Mouse (Mus musculus) neural tube, embryonic 14.5 days (tissue): ENCODE measurements at regions not wholly inside any gene's neighbourhood (a gene's known extent, or its start where the extent isn't known, plus 50 kb on each side); places are given as distances from the start of the nearest gene placed in this dataset.

Experiments
- ATAC-seq: fragments of 200-750 bp; cut with Nextera tagmentation; 2 replicates; pipeline ENCODE4 v1.8.0; 2017; ENCODE audit warnings: low read depth, mild to moderate bottlenecking, moderate TSS enrichment, moderate library complexity
- H3K27ac ChIP-seq: fragments of 300-500 bp; sonication (generic); 2 replicates; pipeline ENCODE4 v1.5.1; 2014; ENCODE audit warnings: low read depth, mild to moderate bottlenecking, control low read depth, low read length, moderate library complexity, mixed read lengths
- H3K27me3 ChIP-seq: fragments of 300-500 bp; sonication (generic); 2 replicates; pipeline ENCODE4 v1.6.1; 2014; ENCODE audit warnings: low read length; ENCODE audit not compliant: control insufficient read depth, insufficient read depth
- H3K36me3 ChIP-seq: fragments of 300-500 bp; sonication (generic); 2 replicates; pipeline ENCODE4 v1.6.1; 2014; ENCODE audit warnings: low read length, mixed read lengths; ENCODE audit not compliant: control insufficient read depth, insufficient read depth
- H3K4me1 ChIP-seq: fragments of 300-500 bp; sonication (generic); 2 replicates; pipeline ENCODE4 v1.6.1; 2014; ENCODE audit warnings: low read length; ENCODE audit not compliant: control insufficient read depth, insufficient read depth
- H3K4me2 ChIP-seq: fragments of 300-500 bp; sonication (generic); 2 replicates; pipeline ENCODE4 v1.6.1; 2014; ENCODE audit warnings: mild to moderate bottlenecking, low read depth, low read length, control low read depth
- H3K4me3 ChIP-seq: fragments of 300-500 bp; sonication (generic); 2 replicates; pipeline ENCODE4 v1.5.1; 2014; ENCODE audit warnings: low read depth, low read length, control low read depth, mixed read lengths
- H3K9ac ChIP-seq: fragments of 300-500 bp; sonication (generic); replicated peaks from 2 replicates; pipeline ENCODE4 v1.6.1; 2014; ENCODE audit warnings: low read depth, mild to moderate bottlenecking, control low read depth, low read length, mixed read lengths
- H3K9me3 ChIP-seq: fragments of 300-500 bp; sonication (generic); 2 replicates; pipeline ENCODE4 v1.6.1; 2016; ENCODE audit warnings: low read length; ENCODE audit not compliant: control insufficient read depth
- WGBS: fragments of 180-500 bp; shearing (Covaris S2); extraction: QIAGEN DNeasy Blood & Tissue Kit; methylation state at CpG from one replicate; pipeline ENCODE4 v1.1.7; 2014; 5-methylcytosine and 5-hydroxymethylcytosine counted together

DNA sequence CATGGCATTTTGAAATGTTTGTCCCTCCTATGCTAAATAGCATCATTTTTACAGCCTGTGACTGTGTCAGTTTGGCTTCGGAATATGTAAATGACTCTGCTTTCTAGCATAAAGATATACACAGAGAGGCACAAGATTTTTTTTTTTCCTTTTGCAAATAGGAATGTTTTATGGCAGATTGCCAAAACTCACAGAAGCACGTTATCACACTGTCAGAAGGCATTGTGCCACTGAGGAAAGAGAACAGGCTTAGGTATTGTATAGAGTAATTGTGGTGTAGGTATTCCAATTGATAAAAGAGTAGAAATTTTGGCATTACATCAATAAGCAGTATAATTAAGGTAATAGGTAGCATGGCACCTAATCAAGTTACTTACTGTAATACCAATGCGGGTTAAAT is 988.5 kb upstream of the Tenm2 start:
- no peak overlapping the region for H3K4me2 ChIP-seq
- no peak for ATAC-seq
- WGBS, result 45% methylated on average over 3 of the region's 3 CpGs
- no peaks in the 10 kb centered on the region for H3K27me3 ChIP-seq
- no peaks in the 10 kb centered on the region for H3K9me3 ChIP-seq
- H3K9ac ChIP-seq, result no peak overlapping the region
- H3K27ac ChIP-seq, result no peak overlapping the region
- H3K4me3 ChIP-seq, result no peak overlapping the region
- H3K4me1 ChIP-seq, result no peaks in the 10 kb centered on the region
- no peaks in the 10 kb centered on the region for H3K36me3 ChIP-seq

DNA sequence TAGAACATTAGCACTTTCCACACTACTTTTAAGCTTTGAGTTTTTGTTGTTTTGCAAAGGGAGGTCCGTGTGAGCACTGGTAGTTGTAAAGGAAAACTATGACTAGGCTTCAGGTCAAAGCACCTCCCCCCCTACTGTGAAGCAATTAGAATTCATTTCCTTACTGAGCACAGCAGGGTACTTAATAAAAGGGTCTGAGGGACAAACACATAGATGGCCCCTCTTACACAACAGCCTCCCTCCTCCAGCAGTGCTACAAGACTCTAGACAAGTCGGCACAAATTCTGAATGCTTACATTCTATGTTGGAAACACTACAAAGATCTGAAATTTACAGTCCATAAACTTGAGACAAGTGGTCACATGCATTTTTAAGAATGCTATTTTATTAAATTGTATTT is 967.6 kb upstream of the Tenm2 start:
- Histone ChIP-seq H3K27ac (no peak overlapping the region), H3K27me3 (no peaks in the 10 kb centered on the region), H3K4me3 (no peak overlapping the region), H3K4me2 (no peak overlapping the region), H3K36me3 (no peaks in the 10 kb centered on the region), H3K9me3 (no peaks in the 10 kb centered on the region), H3K4me1 (no peaks in the 10 kb centered on the region), H3K9ac (no peak overlapping the region)
- WGBS, result 7% methylated on average over 2 of the region's 2 CpGs
- no peak for ATAC-seq

DNA sequence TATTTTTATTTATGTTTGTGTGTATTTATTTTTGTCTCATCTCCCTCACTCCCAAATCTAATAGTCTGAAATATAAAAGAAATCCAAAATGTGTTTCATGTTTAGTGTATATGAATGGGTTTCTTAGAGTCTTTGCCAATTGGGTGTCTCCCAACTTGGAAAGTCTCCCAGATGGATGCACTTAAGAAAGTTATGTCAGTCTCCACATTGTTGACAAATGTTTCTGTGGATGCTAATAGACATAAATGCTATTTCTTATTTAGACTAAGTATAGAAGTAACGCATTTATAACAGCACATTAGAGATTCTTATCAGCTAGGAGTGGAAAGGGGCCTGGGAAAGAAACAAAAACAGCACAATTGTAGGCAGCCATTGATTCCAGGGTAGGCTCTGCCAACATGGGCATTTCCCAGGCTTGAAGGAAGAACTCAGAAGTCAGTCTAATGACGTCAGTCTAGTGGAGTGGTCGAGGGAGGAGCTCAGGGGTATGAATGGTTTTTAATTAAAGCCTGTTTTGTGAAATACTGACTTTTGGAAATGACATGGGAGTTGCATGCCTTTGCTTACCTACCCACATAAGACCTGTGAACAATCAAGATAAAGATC is 965.5 kb upstream of the Tenm2 start:
- no peaks in the 10 kb centered on the region for H3K36me3 ChIP-seq
- no peak overlapping the region for H3K27ac ChIP-seq
- no peak for ATAC-seq
- WGBS, result 90% methylated on average over 3 of the region's 3 CpGs
- H3K9me3 ChIP-seq, result no peaks in the 10 kb centered on the region
- no peak overlapping the region for H3K4me2 ChIP-seq
- no peak overlapping the region for H3K4me3 ChIP-seq
- no peak overlapping the region for H3K9ac ChIP-seq
- no peaks in the 10 kb centered on the region for H3K27me3 ChIP-seq
- H3K4me1 ChIP-seq, result no peaks in the 10 kb centered on the region

DNA sequence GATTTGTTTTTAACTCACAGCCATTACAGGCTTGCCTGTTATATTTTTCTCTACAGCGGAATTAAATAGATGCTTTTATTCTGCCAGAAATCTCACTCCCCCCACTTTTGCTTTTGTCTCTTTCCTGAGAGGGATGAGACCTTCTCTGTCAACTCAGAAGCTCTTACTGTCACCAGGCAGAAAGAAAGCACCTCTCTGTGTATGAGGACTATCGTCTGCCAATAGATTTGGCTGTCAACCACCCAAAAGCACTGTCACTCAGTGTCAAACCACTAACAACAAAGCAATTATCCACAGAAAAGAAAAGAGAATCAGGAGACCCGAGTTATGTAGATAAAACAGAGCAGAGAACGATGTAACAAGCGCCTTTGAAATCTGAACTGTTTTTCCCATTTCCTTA is 958.0 kb upstream of the Tenm2 start:
- no peaks in the 10 kb centered on the region for H3K27me3 ChIP-seq
- no peaks in the 10 kb centered on the region for H3K4me1 ChIP-seq
- H3K4me3 ChIP-seq, result no peak overlapping the region
- no peak overlapping the region for H3K9ac ChIP-seq
- WGBS, result 58% methylated on average over 5 of the region's 5 CpGs
- H3K36me3 ChIP-seq, result no peaks in the 10 kb centered on the region
- H3K4me2 ChIP-seq, result no peak overlapping the region
- H3K9me3 ChIP-seq, result no peaks in the 10 kb centered on the region
- ATAC-seq, result no peak
- no peak overlapping the region for H3K27ac ChIP-seq

DNA sequence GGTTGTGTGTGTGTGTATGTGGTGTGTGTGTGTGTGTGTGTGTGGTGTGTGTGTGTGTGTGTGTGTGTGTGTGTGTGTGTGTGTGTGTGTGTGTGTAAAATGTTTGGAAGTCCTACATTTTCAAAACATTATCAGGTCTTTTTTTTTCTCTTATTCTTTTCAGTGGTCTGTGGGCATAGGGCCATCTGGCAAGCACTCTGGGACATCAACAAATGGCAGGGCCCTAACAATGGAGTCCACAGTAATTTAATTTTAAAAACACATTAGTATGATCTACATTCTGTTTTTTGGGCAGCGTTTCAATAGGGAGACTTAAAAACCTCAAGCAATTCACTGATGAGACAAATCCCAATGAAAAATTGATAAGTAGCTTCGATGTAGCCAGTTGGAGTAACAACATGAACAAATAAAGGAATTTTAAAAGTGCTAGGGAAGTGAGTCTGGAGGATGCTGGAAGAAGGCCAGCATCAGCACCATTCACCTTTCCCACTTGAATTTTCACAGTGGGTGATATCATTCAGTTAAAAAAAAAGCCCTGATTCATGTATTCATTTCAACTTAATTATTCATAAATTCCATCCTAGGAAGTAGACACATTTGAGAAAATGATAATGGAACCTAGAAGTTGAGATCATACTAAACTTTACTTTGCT is 956.3 kb upstream of the Tenm2 start:
- no peaks in the 10 kb centered on the region for H3K27me3 ChIP-seq
- H3K9me3 ChIP-seq, result no peaks in the 10 kb centered on the region
- no peak overlapping the region for H3K4me2 ChIP-seq
- H3K4me1 ChIP-seq, result no peaks in the 10 kb centered on the region
- WGBS, result 55% methylated on average over 2 of the region's 2 CpGs
- no peak overlapping the region for H3K9ac ChIP-seq
- H3K27ac ChIP-seq, result no peak overlapping the region
- H3K4me3 ChIP-seq, result no peak overlapping the region
- no peaks in the 10 kb centered on the region for H3K36me3 ChIP-seq
- ATAC-seq, result no peak

DNA sequence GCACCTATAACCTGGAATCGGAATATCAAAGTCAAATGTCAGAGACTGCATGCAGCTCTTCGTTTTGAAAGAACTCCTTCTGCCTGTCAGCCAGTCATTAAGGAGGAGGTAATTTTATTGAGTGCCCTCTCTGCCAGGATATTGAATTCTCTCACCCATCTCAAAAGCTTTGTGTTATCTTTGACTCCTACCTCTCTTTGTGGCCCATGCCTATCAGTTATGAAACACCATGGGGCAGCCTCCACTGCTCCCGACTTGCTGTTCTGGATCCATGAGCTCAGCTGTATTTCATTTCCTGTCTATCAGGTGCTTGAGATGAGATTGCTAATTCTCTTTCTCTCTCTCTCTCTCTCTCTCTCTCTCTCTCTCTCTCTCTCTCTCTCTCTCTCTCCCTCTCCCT is 955.7 kb upstream of the Tenm2 start:
- WGBS, result 54% methylated on average over 3 of the region's 3 CpGs

DNA sequence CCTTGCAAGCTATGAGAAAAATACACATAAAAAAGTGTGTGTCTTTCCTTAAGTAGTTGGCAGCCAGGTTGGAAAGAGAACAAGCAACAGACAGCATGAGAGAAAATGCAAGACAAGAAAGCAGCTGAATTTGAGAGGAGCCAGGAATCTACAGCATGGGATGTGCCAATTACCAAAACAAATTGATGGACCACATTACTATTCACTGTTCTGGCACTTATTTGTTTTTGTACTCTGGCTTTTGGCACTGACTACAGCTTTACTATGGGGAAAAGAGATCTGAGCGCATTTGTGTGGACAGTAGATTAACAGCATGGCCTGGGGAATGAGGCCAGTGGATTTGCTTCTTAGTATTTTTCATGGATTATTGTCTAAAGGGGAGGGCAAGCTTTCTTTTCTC is 935.0 kb upstream of the Tenm2 start:
- WGBS, result 46% methylated on average over 1 of the region's 1 CpGs

More for the DNA sequence above, 955.7 kb upstream of the Tenm2 start:
- H3K27ac ChIP-seq, result no peak overlapping the region
- ATAC-seq, result no peak
- H3K9me3 ChIP-seq, result no peaks in the 10 kb centered on the region
- no peaks in the 10 kb centered on the region for H3K27me3 ChIP-seq
- no peak overlapping the region for H3K9ac ChIP-seq
- no peak overlapping the region for H3K4me3 ChIP-seq
- no peaks in the 10 kb centered on the region for H3K36me3 ChIP-seq
- H3K4me1 ChIP-seq, result no peaks in the 10 kb centered on the region
- H3K4me2 ChIP-seq, result no peak overlapping the region

DNA sequence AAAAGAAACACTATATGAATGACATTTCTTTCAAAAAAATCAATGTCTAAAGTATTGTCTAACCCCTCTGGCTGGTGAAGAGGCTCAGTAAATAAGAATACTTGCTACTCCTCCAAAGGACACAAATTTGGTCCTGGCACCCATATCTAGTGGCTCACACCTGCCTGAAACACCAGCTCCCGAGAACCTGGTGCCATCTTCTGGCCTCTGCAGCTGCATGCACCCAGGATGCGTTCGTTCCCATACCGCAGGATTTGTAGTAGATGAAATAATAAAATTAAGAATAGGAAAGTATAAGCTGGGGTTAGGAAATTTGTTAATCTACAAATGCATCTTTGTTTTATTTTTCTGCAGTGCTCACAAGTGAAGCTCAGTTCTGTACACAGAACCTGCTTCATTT is 922.5 kb upstream of the Tenm2 start:
- no peak for ATAC-seq

More for the DNA sequence above, 935.0 kb upstream of the Tenm2 start:
- Histone ChIP-seq H3K4me2 (no peak overlapping the region), H3K9me3 (no peaks in the 10 kb centered on the region), H3K9ac (no peak overlapping the region), H3K4me1 (no peaks in the 10 kb centered on the region), H3K4me3 (no peak overlapping the region), H3K36me3 (no peaks in the 10 kb centered on the region), H3K27ac (no peak overlapping the region), H3K27me3 (no peaks in the 10 kb centered on the region)
- no peak for ATAC-seq

DNA sequence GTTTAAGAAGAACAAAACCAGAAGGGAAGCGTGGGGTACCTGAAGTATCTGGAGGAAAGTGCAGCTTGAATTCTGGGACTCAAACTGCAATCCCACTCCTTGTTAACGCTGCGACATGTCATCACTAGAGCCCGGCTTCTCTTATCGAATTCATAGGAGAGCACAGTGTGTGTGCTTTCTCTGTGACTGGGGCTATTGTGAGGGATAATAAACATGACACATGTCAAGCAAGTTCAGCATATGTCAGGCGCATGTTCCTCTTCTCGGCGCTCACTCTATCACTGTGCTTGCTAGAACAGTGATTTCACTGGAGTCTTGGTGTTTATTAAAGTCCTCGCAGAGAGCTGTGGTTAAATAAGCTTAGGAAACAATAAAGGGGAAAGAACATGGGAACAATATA is 921.2 kb upstream of the Tenm2 start:
- no peaks in the 10 kb centered on the region for H3K27me3 ChIP-seq
- no peak overlapping the region for H3K27ac ChIP-seq
- WGBS, result 81% methylated on average over 9 of the region's 9 CpGs
- H3K9ac ChIP-seq, result no peak overlapping the region
- no peaks in the 10 kb centered on the region for H3K9me3 ChIP-seq
- H3K4me2 ChIP-seq, result no peak overlapping the region
- no peaks in the 10 kb centered on the region for H3K36me3 ChIP-seq
- no peak overlapping the region for H3K4me3 ChIP-seq
- no peak for ATAC-seq
- no peaks in the 10 kb centered on the region for H3K4me1 ChIP-seq

More for the DNA sequence above, 922.5 kb upstream of the Tenm2 start:
- H3K27ac ChIP-seq, result no peak overlapping the region
- no peaks in the 10 kb centered on the region for H3K36me3 ChIP-seq
- no peaks in the 10 kb centered on the region for H3K4me1 ChIP-seq
- no peaks in the 10 kb centered on the region for H3K9me3 ChIP-seq
- H3K4me3 ChIP-seq, result no peak overlapping the region
- no peak overlapping the region for H3K4me2 ChIP-seq
- no peak overlapping the region for H3K9ac ChIP-seq
- 95% methylated on average over 4 of the region's 4 CpGs for WGBS
- H3K27me3 ChIP-seq, result no peaks in the 10 kb centered on the region
